Mouse (Mus musculus): ENCODE results near the gene H2-Ab1. TPM values are rescaled to one million over a fixed set of nuclear protein-coding genes. Genes with fewer than 3 reads are reported as not detected.
"Not testable (repeated sequence)": the region's sequence is repeated elsewhere in the genome, so short reads cannot be mapped to it uniquely, and the experiment has no call there.

The H2-Ab1 gene
- total RNA-seq, 1 experiment from 2014 or later, result 2,894 TPM

- peak; percentile 64 for ATAC-seq (ENCODE audit: extremely low read depth, insufficient number of reproducible peaks, low FRiP score, poor library complexity, severe bottlenecking)
Measured at GRCm38 (mm10) chr17:34300691-34301566, 43.4 kb downstream of the H2-Ab1 start.

- no peak for ATAC-seq (ENCODE audit: extremely low read depth, insufficient number of reproducible peaks, low FRiP score, poor library complexity, severe bottlenecking)
Measured at GRCm38 (mm10) chr17:34301670-34302190, 44.2 kb downstream of the H2-Ab1 start.

GRCm38 (mm10) chr17:34303789-34304188 lies 46.3 kb downstream of the H2-Ab1 start:
- no peak for ATAC-seq (ENCODE audit: extremely low read depth, insufficient number of reproducible peaks, low FRiP score, poor library complexity, severe bottlenecking)

GRCm38 (mm10) chr17:34304751-34305150 lies 47.3 kb downstream of the H2-Ab1 start:
- ATAC-seq (ENCODE audit: extremely low read depth, insufficient number of reproducible peaks, low FRiP score, poor library complexity, severe bottlenecking), result peak; percentile 52

- peak; percentile 57 for ATAC-seq (ENCODE audit: extremely low read depth, insufficient number of reproducible peaks, low FRiP score, poor library complexity, severe bottlenecking)
Measured at GRCm38 (mm10) chr17:34305380-34306030, 48.0 kb downstream of the H2-Ab1 start, which contains the start of gene H2-Eb1. Gene H2-Eb1, plus strand, starts transcription at chr17:34305867.

GRCm38 (mm10) chr17:34306407-34306806 lies 48.9 kb downstream of the H2-Ab1 start:
- no peak for ATAC-seq (ENCODE audit: extremely low read depth, insufficient number of reproducible peaks, low FRiP score, poor library complexity, severe bottlenecking)

GRCm38 (mm10) chr17:34307216-34307615 lies 49.7 kb downstream of the H2-Ab1 start:
- ATAC-seq (ENCODE audit: extremely low read depth, insufficient number of reproducible peaks, low FRiP score, poor library complexity, severe bottlenecking), result no peak

GRCm38 (mm10) chr17:34308161-34308560 lies 50.7 kb downstream of the H2-Ab1 start:
- no peak for ATAC-seq (ENCODE audit: extremely low read depth, insufficient number of reproducible peaks, low FRiP score, poor library complexity, severe bottlenecking)

- no peak for ATAC-seq (ENCODE audit: extremely low read depth, insufficient number of reproducible peaks, low FRiP score, poor library complexity, severe bottlenecking)
Measured at GRCm38 (mm10) chr17:34309225-34309624, 51.7 kb downstream of the H2-Ab1 start.

GRCm38 (mm10) chr17:34309683-34310385 lies 52.3 kb downstream of the H2-Ab1 start:
- ATAC-seq (ENCODE audit: extremely low read depth, insufficient number of reproducible peaks, low FRiP score, poor library complexity, severe bottlenecking), result no peak

- ATAC-seq (ENCODE audit: extremely low read depth, insufficient number of reproducible peaks, low FRiP score, poor library complexity, severe bottlenecking), result not testable (repeated sequence)
Measured at GRCm38 (mm10) chr17:34310526-34310925, 53.0 kb downstream of the H2-Ab1 start.

- ATAC-seq (ENCODE audit: extremely low read depth, insufficient number of reproducible peaks, low FRiP score, poor library complexity, severe bottlenecking), result no peak
Measured at GRCm38 (mm10) chr17:34312185-34312584, 54.7 kb downstream of the H2-Ab1 start.

- ATAC-seq (ENCODE audit: extremely low read depth, insufficient number of reproducible peaks, low FRiP score, poor library complexity, severe bottlenecking), result peak; percentile 69
Measured at GRCm38 (mm10) chr17:34313393-34313792, 55.9 kb downstream of the H2-Ab1 start.

- ATAC-seq (ENCODE audit: extremely low read depth, insufficient number of reproducible peaks, low FRiP score, poor library complexity, severe bottlenecking), result no peak
Measured at GRCm38 (mm10) chr17:34314286-34314685, 56.8 kb downstream of the H2-Ab1 start.

GRCm38 (mm10) chr17:34315512-34315911 lies 58.0 kb downstream of the H2-Ab1 start:
- ATAC-seq (ENCODE audit: extremely low read depth, insufficient number of reproducible peaks, low FRiP score, poor library complexity, severe bottlenecking), result no peak

- ATAC-seq (ENCODE audit: extremely low read depth, insufficient number of reproducible peaks, low FRiP score, poor library complexity, severe bottlenecking), result no peak
Measured at GRCm38 (mm10) chr17:34316697-34317096, 59.2 kb downstream of the H2-Ab1 start.

GRCm38 (mm10) chr17:34317275-34317674 lies 59.8 kb downstream of the H2-Ab1 start:
- no peak for ATAC-seq (ENCODE audit: extremely low read depth, insufficient number of reproducible peaks, low FRiP score, poor library complexity, severe bottlenecking)
